Mouse (Mus musculus) CH12.LX (cell line): ENCODE measurements around the gene B4galt3. TPM values are rescaled to one million over a fixed set of nuclear protein-coding genes. Genes with fewer than 3 reads are reported as not detected.

Experiments
- DNase-seq: peaks from one replicate; pipeline ENCODE4 v3.0.0-alpha.2; 2013; ENCODE audit errors: extremely low read depth
- H3K27ac ChIP-seq: 2 replicates; pipeline ENCODE4 v1.5.1; 2012; ENCODE audit warnings: low read depth, mild to moderate bottlenecking, control low read depth, moderate library complexity; ENCODE audit not compliant: insufficient read depth
- H3K27me3 ChIP-seq: replicated peaks from 2 replicates; pipeline ENCODE3; 2012; ENCODE audit warnings: inconsistent platforms
- H3K36me3 ChIP-seq, 2 experiments: replicated peaks in 1 of 2; 2 replicates each; pipeline versions ENCODE3 to v1.6.1; 2012; ENCODE audit warnings: inconsistent platforms in 1 of 2, low read length in 1 of 2, mild to moderate bottlenecking in 1 of 2, mixed read lengths in 1 of 2, moderate library complexity in 1 of 2; ENCODE audit not compliant: control insufficient read depth in 1 of 2, insufficient read depth in 1 of 2
- H3K4me1 ChIP-seq, 2 experiments: 2 replicates each; pipeline ENCODE4 v1.6.1; 2012; ENCODE audit warnings: inconsistent platforms in 1 of 2, moderate library complexity in 1 of 2; ENCODE audit not compliant: insufficient read depth in 2 of 2, control insufficient read depth in 1 of 2
- H3K4me2 ChIP-seq: 2 replicates; pipeline ENCODE4 v1.6.1; 2012; ENCODE audit warnings: low read depth, mild to moderate bottlenecking, control low read depth; ENCODE audit not compliant: poor library complexity, insufficient read depth, severe bottlenecking
- H3K4me3 ChIP-seq, 3 experiments: fragments of 150-350 bp in 1 of 3; sonication (generic) in 1 of 3; replicated peaks in 1 of 3; 2 replicates each; pipeline versions ENCODE3 to v1.5.1; 2011 to 2012; ENCODE audit warnings: low read depth in 2 of 3, low read length in 2 of 3, mild to moderate bottlenecking in 2 of 3, moderate library complexity in 2 of 3, control low read depth in 1 of 3, improper control_type of control experiment in 1 of 3, inconsistent platforms in 1 of 3, mixed read lengths in 1 of 3; ENCODE audit not compliant: poor library complexity in 1 of 3
- H3K79me2 ChIP-seq: replicated peaks from 2 replicates; pipeline ENCODE4 v1.6.1; 2012; ENCODE audit warnings: mild to moderate bottlenecking, moderate library complexity; ENCODE audit not compliant: control insufficient read depth, poor library complexity, insufficient read depth, severe bottlenecking; ENCODE audit errors: extremely low read depth
- H3K9ac ChIP-seq: 2 replicates; pipeline ENCODE4 v1.6.1; 2012; ENCODE audit warnings: low read depth, mild to moderate bottlenecking, control low read depth, moderate library complexity; ENCODE audit not compliant: insufficient read depth
- H3K9me3 ChIP-seq: replicated peaks from 2 replicates; pipeline ENCODE3; 2012; ENCODE audit warnings: low read length, inconsistent platforms, mixed read lengths
- CHD1 ChIP-seq: IDR thresholded peaks from 2 replicates; pipeline ENCODE4 v1.6.1; 2012; ENCODE audit warnings: low read depth, low read length, improper control_type of control experiment, inconsistent platforms
- CTCF ChIP-seq, 2 experiments: IDR thresholded peaks in 1 of 2; conservative IDR thresholded peaks in 1 of 2; 2 replicates each; pipeline ENCODE4 v1.5.1; 2011 to 2012; ENCODE audit warnings: low read depth in 2 of 2, low read length in 2 of 2, improper control_type of control experiment in 1 of 2, inconsistent platforms in 1 of 2, mild to moderate bottlenecking in 1 of 2, moderate library complexity in 1 of 2
- E2F4 ChIP-seq: IDR thresholded peaks from 2 replicates; pipeline ENCODE4 v1.6.1; 2011; ENCODE audit warnings: low read depth, low read length, improper control_type of control experiment; ENCODE audit not compliant: insufficient replicate concordance
- ELF1 ChIP-seq: IDR thresholded peaks from 2 replicates; pipeline ENCODE4 v1.6.1; 2014; ENCODE audit warnings: low read depth, mild to moderate bottlenecking, inconsistent platforms, low read length, improper control_type of control experiment
- EP300 ChIP-seq: IDR thresholded peaks from 2 replicates; pipeline ENCODE4 v1.6.1; 2011; ENCODE audit warnings: low read length, improper control_type of control experiment
- GABPA ChIP-seq: IDR thresholded peaks from 2 replicates; pipeline ENCODE4 v1.6.1; 2012; ENCODE audit warnings: low read depth, low read length, improper control_type of control experiment, inconsistent platforms; ENCODE audit not compliant: insufficient replicate concordance
- HCFC1 ChIP-seq: IDR thresholded peaks from 2 replicates; pipeline ENCODE4 v1.6.1; 2012; ENCODE audit warnings: low read depth, mild to moderate bottlenecking, inconsistent platforms, low read length, improper control_type of control experiment
- IRF4 ChIP-seq: IDR thresholded peaks from 2 replicates; pipeline ENCODE4 v1.6.1; 2014; ENCODE audit warnings: low read depth, mild to moderate bottlenecking, inconsistent platforms, low read length, improper control_type of control experiment
- MAFK ChIP-seq: IDR thresholded peaks from 2 replicates; pipeline ENCODE4 v1.6.1; 2011; ENCODE audit warnings: low read length, improper control_type of control experiment; ENCODE audit not compliant: insufficient replicate concordance
- MAZ ChIP-seq: IDR thresholded peaks from 2 replicates; pipeline ENCODE4 v1.6.1; 2012; ENCODE audit warnings: low read depth, mild to moderate bottlenecking, inconsistent platforms, low read length, improper control_type of control experiment, moderate library complexity
- MXI1 ChIP-seq: IDR thresholded peaks from 2 replicates; pipeline ENCODE4 v1.6.1; 2011; ENCODE audit warnings: mild to moderate bottlenecking, low read depth, low read length, improper control_type of control experiment
- MYC ChIP-seq: IDR thresholded peaks from 2 replicates; pipeline ENCODE4 v1.6.1; 2011; ENCODE audit warnings: low read depth, mild to moderate bottlenecking, improper control_type of control experiment, low read length
- PAX5 ChIP-seq: IDR thresholded peaks from 2 replicates; pipeline ENCODE4 v1.6.1; 2012; ENCODE audit warnings: low read length, inconsistent platforms, mixed read lengths
- POLR2A ChIP-seq: IDR thresholded peaks from 2 replicates; pipeline ENCODE4 v1.6.1; 2011; ENCODE audit warnings: low read depth, mild to moderate bottlenecking, improper control_type of control experiment, low read length
- RAD21 ChIP-seq: IDR thresholded peaks from 2 replicates; pipeline ENCODE4 v1.6.1; 2011; ENCODE audit warnings: low read depth, mild to moderate bottlenecking, low read length, improper control_type of control experiment, moderate library complexity
- RCOR1 ChIP-seq: conservative IDR thresholded peaks from 2 replicates; pipeline ENCODE4 v1.6.1; 2012; ENCODE audit warnings: low read depth, mild to moderate bottlenecking, inconsistent platforms, low read length, improper control_type of control experiment
- SIN3A ChIP-seq: IDR thresholded peaks from 2 replicates; pipeline ENCODE4 v1.6.1; 2012; ENCODE audit warnings: low read length, improper control_type of control experiment, inconsistent platforms
- SMC3 ChIP-seq: IDR thresholded peaks from 2 replicates; pipeline ENCODE4 v1.6.1; 2011; ENCODE audit warnings: low read depth, low read length, improper control_type of control experiment
- TBP ChIP-seq: conservative IDR thresholded peaks from 2 replicates; pipeline ENCODE4 v1.6.1; 2011; ENCODE audit warnings: low read depth, low read length, improper control_type of control experiment
- TCF12 ChIP-seq: IDR thresholded peaks from 2 replicates; pipeline ENCODE4 v1.6.1; 2014; ENCODE audit warnings: low read depth, mild to moderate bottlenecking, inconsistent platforms, low read length, improper control_type of control experiment
- ZMIZ1 ChIP-seq: IDR thresholded peaks from 2 replicates; pipeline ENCODE4 v1.6.1; 2012; ENCODE audit warnings: low read depth, mild to moderate bottlenecking, inconsistent platforms, low read length, improper control_type of control experiment
- ZNF384 ChIP-seq: IDR thresholded peaks from 2 replicates; pipeline ENCODE4 v1.6.1; 2012; ENCODE audit warnings: low read depth, low read length, improper control_type of control experiment, inconsistent platforms
- dilution Hi-C: fragments of 300-500 bp; cut with MboI; formaldehyde crosslinking; loops from 2 replicates; pipeline ENCODE4 v1.14.3; 2020; ENCODE audit warnings: low sequenced_read_pairs; ENCODE audit not compliant: extremely low pct_unique_long_range_greater_than_20kb, extremely low pct_ligation_motif_present
- in situ Hi-C: fragments of 300-500 bp; cut with MboI; formaldehyde crosslinking; loops from 3 replicates; pipeline ENCODE4 v1.14.3; 2019; ENCODE audit warnings: low sequenced_read_pairs, low pct_ligation_motif_present, low pct_unique_long_range_greater_than_20kb, mixed read lengths
- polyA plus RNA-seq: library from polyadenylated mRNA; unstranded; fragments of >175 nt; gene quantifications from 2 replicates; pipeline ENCODE4 v1.2.1, GENCODE M21; 2012; ENCODE audit warnings: low read depth; ENCODE audit not compliant: insufficient read length
- total RNA-seq, 2 experiments: library from RNA; depleted of rRNA; stranded (reverse); fragments of 300-350 nt in 1 of 2; fragments of >200 nt in 1 of 2; gene quantifications; 2 replicates each; pipeline ENCODE4 v1.2.3; 2012 to 2014

Gene B4galt3
- total and polyA plus RNA-seq, 3 experiments = 19.3 to 27.8 (median 23.1) TPM

DNA sequence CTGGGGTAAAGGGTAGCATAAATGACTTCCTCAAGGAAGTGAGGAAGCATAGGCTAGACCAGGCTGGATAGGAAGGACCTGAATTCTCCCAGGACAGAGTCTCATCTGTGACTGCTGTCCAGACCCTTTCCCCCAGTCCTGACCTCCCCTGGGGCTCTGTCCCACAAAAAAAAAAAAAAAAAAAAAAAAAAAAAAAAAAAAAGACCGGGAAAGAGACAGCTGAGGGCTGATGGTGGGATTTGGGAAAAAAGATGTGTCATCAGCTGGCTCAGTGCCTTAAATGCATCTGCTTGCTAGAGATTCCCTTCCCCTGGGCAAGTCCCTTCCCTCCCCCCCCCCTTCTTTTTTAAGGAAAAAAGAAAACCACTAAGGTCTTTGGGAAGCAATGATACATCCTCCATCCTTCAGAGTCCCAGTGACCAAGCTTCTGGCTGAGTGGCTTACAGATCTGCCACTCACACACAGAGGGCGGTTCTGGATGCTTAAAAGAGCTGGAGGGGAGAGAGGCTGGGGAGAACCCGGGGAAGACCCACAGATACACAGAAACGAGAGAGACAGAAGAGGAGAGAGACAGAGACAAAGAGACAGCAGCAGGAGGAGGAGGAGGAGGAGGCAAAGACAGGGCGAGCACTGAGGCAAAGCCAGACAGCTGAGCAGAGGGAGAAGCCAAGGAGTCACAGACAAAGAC is 20.1 kb upstream of the B4galt3 start, which contains the start of gene Adamts4:
TSS of gene Adamts4 (plus strand) at position 509 of the 688 bp plus-strand sequence.
- TF ChIP-seq POLR2A (0 out of 2 replicates have a peak, but pooled peaks have one; percentile 20), MAZ (no peak), ELF1 (peak; percentile 27; the same call in 1 of the 2 replicates), EP300 (no peak), E2F4 (no peak), IRF4 (no peak), GABPA (no peak), MAFK (no peak), ZNF384 (peak; percentile 63)

GRCm38 (mm10) chr1:171250680-171251593 is 19.2 kb upstream of the B4galt3 start, which contains the start of gene Ndufs2:
TSS of gene Ndufs2 (minus strand) at chr1:171251388.
- no peak for DNase-seq
- Histone ChIP-seq H3K9me3 (peaks cover 3% of the 10 kb centered on the region), H3K27me3 (peaks cover 20% of the 10 kb centered on the region), H3K9ac (no peak within 1 kb of the TSS), H3K4me3 (no peak within 1 kb of the TSS), H3K79me2 (peaks cover 9% of the 10 kb centered on the region), H3K36me3 (no peaks in the 10 kb centered on the region), H3K27ac (no peak within 1 kb of the TSS), H3K4me2 (peak within 1 kb of the TSS; percentile 21), H3K4me1 (peaks cover 17 to 36% of the 10 kb centered on the region in 2 experiments)
- in situ Hi-C loops = loop anchor here (5.0 kb wide), 1 partner anchor 34 kb away; no protein-coding TSS in a partner anchor
- TF ChIP-seq E2F4 (no peak), MXI1 (no peak), HCFC1 (no peak), TBP (no peak), CTCF (conservative IDR thresholded peaks at IDR 0.05 in 1 of 2, IDR thresholded peaks at IDR 0.05 in 1 of 2; ENCODE audit: low read depth in 2 of 2, low read length in 2 of 2) (no peak), POLR2A (no peak), TCF12 (no peak), MAZ (no peak), SMC3 (no peak), MYC (no peak), PAX5 (no peak), SIN3A (no peak), IRF4 (no peak), CHD1 (no peak), RCOR1 (no peak), ELF1 (no peak), ZMIZ1 (no peak), MAFK (no peak), RAD21 (no peak)
- dilution Hi-C loops = no loop called here

More for the DNA sequence above, 20.1 kb upstream of the B4galt3 start, which contains the start of gene Adamts4:
- H3K9ac ChIP-seq = no peak within 1 kb of the TSS
- no peak for DNase-seq
- in situ Hi-C loops = loop anchor here (5.0 kb wide), 1 partner anchor 33 kb away; no protein-coding TSS in a partner anchor
- H3K27me3 ChIP-seq = peaks cover 20% of the 10 kb centered on the region
- dilution Hi-C loops = no loop called here
- peaks cover 17 to 44% of the 10 kb centered on the region in 2 experiments for H3K4me1 ChIP-seq
- H3K36me3 ChIP-seq = peaks cover 1 to 6% of the 10 kb centered on the region in 2 experiments
- H3K4me2 ChIP-seq = peak within 1 kb of the TSS; percentile 21
- H3K4me3 ChIP-seq = no peak within 1 kb of the TSS
- peaks cover 16% of the 10 kb centered on the region for H3K79me2 ChIP-seq
- H3K27ac ChIP-seq = no peak within 1 kb of the TSS
- peaks cover 3% of the 10 kb centered on the region for H3K9me3 ChIP-seq
